Mouse (Mus musculus) liver, embryonic 14.5 days (tissue): Measurements from ENCODE around the gene Myl4.

Experiments used
- CTCF ChIP-seq: IDR thresholded peaks from 2 replicates; pipeline ENCODE4 v1.5.1; 2016; ENCODE audit warnings: antibody characterized with exemption, low read depth, control low read depth
- EP300 ChIP-seq: IDR thresholded peaks from 2 replicates; pipeline ENCODE4 v1.6.1; 2016; ENCODE audit warnings: antibody characterized with exemption, low read depth

GRCm38 (mm10) chr11:104618638-104619076 lies 68.2 kb downstream of the Myl4 start:
- TF ChIP-seq CTCF (no peak), EP300 (no peak)
